Mouse (Mus musculus) fat pad, adult 2 months (tissue): ENCODE results near the gene Cdyl2.
A peak's percentile ranks its signal among the peaks of the same experiment; 100 is the strongest.

Experiments
- DNase-seq: peaks from one replicate; pipeline ENCODE4 v3.0.0-alpha.2; 2011; ENCODE audit warnings: low read depth, low spot score; ENCODE audit errors: extremely low read depth

Gene Cdyl2

DNA sequence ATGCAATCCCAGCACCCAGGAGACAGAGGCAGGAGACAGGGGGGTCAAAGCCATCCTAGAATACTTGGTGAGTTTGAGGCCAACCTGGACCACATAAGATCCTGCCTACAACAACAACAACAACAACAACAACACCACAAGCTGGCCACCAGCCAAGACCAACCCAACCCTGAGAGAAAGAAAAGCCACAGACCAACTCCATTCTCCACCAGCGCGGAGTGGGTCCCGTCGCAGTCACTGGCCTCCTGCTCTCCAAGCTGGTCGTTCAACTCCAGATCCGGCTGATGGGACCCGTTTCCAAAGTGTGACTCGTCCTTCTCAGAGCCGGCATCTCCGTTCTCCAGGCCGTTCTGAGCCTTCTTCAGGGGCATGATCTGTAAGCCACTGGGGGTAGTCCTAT, 109.2 kb downstream of the Cdyl2 start:
- DNase-seq: no peak

DNA sequence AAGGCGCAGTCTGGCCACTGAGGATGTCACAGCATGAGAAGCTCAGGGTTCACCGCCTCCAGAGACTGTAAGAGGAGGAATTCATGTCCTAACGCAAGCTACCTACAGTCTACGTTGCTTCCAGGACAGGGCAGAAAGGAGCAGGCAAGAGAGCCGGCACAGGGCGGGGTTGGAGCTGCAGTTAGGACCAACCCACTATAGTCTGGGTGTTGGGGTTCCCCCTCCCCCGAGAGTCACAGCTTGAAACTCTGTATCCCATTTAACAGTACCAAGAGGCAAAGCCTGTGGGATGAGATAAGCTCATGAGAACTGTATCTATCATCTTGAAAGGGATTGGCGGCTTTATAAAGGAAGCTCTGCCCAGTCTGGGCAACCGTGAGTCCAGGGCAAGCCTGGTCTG, 110.5 kb downstream of the Cdyl2 start:
- no peak for DNase-seq

DNA sequence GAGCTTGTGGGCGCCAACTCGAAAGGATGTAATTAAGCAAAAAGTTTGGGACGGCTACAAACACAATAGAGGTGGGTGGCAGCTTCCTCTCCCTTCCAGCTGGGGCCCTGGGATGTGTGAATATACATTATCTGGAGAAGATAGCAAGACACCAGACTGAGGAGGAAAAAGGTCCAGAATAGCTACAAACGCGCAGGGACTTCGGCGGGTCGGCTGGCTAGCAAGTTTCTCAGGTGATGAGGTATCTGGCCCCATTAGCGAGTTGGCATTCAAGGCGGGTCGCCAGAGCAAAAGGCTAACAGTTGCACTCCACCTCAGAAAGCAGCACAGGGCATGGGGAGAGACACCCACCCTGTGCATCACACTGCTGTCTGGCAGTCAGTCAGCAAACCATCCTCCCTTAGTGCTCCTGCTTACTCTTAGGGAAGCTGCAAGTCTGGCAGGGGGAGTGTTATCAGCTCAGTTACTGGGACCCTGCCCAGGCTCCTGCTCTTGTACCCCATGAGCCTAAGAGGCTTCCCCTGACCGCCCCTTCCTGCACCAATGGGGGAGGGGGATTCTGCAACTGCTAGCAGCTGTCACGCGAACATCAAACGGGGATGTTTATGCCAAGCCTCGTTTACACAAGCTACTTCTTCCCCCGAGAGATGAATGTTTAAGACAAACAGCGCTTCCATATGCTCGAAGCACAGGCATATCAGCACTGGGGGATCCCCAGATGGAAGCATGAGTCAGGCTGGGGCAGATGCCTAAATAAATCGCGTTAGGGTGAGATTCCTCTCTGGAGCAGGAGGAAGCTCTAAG, 111.4 kb downstream of the Cdyl2 start:
- no peak for DNase-seq

DNA sequence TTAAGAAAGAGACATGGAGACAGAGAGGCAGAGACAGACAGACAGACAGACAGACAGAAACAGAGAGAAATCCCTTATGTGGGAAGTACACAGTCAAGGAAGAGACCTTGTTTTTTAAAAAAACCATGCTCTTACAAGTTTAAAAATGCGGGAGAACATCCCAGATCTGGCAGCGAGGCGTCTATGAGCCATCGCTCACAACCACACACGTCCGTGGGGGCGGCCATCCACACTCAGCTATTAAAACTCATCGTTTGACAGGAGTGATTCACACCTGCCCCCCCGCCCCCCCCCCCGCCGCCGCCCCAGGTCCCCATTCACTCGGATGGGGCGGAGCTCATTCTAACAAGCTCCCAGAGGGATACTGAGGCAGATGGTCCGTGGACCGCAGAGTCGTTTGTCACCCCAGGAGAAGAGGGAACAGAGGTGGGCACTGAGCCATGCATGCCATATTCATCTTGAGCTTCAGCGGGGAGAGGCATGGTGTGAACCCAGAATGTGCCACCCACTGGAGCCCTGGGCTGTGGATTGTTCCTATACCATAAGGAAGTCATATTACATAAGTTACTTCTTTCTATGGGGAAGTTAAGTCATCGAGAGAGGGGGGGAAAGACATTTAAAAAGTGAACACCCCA, 113.0 kb downstream of the Cdyl2 start:
- no peak for DNase-seq

DNA sequence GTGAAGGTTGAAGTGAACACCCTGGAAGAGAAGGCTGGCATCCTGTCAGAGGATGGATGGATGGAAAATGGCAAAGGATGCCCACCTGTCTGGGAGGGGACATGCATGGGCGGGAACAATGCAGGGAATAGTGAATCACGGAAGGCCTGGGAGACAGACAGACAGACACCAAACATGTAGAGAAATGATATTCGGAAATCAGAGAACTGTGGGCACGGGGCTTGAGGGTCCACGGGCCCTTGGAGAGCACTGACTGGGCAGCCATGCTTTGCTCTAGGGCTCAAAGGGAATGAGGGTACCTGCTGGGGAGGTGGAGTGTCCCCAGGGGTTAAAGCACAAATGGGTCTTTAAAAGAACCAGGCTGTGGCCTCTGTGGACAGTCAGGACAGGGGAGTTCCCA, 113.6 kb downstream of the Cdyl2 start:
- no peak for DNase-seq

DNA sequence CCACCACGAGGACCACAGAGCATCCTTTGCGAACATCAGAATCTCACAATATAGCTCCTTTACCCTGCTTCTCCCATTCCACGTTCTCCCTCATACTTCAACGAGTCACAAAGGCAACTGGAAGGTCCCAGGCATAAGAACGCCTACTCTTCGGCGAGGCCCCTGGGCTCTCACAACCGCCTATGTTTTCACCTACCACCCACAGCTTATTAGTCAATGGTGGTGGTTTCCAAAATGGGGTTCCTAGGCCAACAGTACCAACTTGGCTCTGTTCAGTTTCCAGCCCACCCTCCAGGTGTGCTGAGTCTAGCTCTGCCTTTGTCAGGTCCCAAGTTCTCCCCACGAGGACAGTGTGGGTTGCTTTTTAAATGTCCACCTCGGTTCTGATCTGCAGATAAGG, 114.0 kb downstream of the Cdyl2 start:
- no peak for DNase-seq

DNA sequence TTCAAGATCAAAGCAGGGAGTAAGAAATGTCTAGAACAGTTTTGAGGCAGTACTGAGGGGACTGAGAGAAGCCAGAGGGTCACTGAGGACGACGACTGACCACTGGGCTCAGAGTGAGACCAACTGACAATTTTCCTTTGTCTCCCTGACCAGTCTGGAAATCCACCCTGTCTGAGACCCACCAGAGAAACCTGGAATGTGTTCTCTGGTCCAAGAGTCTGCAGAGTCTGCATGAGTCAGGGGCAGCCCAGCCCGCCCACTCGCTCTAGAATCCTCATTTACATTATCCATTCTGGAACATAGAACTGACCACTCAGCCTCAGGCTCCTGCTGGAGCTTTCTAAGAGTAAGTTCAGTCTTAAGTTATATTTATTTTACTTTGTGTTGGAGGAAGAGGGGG, 114.9 kb downstream of the Cdyl2 start:
- DNase-seq: no peak

DNA sequence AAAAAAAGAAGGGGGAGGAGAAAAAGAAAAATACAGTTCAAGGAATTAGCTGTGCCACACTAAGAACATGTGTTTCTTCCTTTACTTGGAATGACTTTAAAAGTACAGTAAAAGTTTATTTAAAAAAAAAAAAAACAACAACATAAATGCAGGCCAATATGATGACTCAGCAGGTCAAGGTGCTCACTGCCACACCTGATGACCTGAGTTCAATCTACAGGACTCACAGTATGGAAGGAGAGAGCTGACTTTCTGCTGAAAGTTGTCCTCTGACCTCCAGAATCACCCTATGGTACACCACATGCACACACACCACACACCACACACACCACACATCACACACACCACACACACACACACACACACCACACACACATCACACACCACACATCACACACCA, 116.4 kb downstream of the Cdyl2 start:
- no peak for DNase-seq

DNA sequence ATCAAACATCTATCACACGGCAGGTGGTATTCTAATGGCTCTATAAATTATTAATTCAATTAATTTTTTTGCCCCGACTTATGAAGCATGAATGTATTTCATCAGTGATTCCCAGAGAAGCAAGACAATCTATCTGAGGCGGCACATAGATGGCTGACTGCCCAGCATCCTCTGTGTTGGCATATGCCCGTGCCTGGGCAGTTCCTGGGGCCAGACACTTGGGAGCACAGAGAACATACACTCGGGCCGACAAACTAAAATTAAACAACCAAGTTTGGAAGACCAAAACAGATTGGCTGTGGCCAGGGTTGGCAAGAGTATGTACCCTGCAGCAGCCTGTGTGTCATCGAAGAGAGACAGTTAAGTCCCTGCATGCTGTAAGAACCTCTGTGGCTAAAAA, 117.9 kb downstream of the Cdyl2 start:
- no peak for DNase-seq

DNA sequence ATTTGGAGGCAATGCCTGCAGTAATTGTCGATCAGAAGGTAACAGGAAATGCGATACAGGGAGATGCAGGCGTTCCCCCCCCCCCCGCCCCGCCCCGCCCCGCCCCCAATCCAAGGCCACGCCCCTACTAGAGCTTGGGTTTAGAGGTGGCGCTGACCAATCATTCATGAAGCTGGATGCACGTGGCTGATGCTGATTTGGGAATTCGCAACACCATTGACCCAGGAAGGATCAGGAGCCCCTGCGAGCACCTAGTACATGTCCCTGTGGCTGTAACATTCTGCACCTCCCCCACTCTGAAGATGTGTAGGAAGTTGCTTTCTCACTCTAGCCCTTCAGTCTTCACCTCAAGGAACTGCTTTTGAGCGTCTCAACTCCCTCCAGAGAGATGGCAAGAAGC, 126.6 kb downstream of the Cdyl2 start:
- DNase-seq: no peak

DNA sequence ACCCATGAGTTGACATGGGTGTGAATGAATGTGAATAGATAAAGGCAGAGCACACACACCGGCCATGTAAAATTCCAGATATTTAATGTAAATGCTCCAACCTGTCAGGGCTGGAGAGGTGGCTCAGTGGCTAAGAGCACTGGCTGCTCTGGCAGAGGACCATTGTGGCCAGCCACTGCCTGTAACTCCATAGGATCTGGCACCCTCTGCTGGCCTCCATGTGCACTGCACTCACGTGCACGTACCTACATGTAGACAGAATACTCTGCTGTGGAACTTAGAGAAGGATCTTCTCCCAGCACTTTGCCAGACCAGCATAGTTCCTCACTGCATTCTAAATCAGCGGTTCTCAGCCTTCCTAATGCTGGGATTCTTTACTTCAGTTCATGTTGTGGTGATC, 130.0 kb downstream of the Cdyl2 start:
- DNase-seq: no peak

DNA sequence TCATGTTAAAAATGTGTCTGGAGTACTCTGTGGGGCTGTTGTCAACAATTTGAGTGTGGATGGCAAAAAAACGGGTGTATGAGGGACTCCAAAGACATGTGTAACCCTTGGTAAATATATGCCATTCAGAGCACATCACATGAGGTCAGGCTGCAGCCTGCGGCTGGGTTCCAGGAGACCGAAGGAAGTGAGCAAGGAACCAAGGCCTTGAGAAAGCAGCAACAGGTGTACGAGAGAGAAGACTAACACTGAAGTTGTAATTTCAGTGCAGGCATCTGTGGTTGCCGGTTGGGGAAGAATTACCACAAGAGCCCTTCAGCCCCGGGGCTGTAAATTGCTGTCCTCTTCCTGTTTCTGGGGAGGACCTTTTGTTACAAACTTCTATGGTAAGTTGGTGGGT, 133.1 kb downstream of the Cdyl2 start:
- no peak for DNase-seq

DNA sequence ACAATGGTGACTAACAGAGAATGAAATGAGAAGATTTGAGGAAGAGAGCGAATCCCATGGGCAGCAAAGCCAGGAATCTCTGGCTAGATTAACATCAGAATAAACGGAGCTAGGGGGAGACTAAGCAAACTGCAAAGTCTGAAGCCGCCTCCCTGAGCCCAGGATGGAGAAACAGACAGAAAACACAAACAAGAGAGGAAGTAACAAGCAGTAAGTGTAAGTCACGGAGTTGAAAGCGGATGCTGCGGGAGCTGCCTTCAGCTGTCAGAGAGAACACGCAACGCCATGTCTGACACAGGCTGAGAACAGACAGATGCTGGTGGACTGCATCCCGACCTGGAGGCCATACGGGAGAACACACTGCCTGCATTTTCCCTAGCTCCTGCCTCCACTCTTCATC, 141.6 kb downstream of the Cdyl2 start:
- no peak for DNase-seq

DNA sequence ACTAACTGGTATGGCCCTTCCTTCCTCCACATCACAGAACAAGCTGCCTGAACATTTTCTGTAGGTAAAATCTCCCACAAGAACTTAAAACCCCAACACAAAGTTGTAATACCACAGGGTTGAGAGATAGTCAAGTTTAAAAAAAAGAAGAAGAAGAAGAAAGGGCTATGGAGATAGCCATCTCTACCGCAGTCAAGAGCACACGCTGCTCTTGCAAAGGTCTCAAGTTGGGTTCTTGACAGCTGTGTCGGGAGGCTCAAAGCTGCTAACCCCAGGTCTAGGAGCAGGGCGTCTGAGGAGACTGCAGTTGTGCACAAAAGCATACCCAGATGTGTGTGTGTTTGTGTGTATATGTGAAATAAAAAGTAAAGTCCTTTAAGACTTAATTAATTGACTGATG, 142.2 kb downstream of the Cdyl2 start:
- DNase-seq: no peak

DNA sequence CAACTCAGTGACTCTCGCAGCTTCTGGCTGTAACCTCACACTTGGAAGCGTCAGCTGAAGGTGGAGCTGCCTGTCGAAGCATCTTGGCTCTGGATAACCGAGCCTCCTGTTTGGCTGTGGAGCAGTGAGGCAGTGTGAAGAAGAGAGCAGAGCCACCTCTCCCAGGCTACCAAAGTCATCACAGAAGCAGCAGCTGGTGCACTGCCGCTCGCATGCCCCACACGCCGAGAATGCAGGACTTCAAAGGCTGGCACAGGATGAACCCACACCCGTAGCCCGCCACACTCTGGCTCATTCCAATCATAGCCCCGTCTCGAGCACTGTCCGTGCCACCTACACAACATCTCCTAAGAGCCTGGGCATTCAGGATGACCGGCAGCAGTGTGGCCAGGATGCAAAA, 142.7 kb downstream of the Cdyl2 start:
- no peak for DNase-seq

DNA sequence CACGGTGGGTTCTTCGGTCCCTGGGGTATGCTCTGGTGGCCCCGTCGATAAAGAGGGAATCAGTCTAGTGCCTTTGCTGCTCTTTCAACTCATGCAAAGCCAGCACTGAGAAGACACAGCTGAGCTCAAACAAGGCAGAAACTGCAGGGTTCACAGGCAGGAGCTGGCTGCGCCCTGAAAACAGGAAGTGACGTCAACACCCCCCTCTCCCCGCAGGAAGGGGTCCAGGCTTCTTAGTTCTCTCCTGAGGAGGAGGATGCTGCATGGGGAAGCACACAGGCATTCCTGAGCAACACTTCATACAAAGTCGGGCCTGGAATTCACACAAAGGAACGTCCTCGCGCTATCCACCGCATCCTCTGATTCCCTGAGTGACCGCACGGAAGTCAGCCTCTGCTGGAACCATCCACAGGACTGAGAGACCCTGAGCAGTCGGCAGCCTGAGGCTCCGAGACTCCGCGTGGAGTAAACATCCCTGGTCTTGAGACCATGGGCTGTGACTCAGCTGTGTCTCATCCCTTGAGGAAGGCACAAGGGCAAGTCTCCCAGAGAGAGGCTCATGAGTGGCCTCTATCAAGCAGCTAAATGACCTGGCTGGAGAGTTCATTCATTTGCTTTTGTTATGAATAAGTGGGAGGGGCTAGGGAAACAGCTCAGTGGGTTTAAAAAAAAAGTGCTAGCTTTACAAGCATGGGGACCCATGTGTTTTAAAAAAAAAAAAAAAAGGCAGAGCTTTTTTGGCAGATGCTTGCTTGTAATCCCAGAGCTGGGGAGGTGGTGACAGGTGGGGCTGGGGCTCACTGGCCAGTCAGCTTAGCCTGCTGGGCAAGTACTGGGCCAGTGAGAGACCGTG, 144.9 kb downstream of the Cdyl2 start:
- DNase-seq: no peak

DNA sequence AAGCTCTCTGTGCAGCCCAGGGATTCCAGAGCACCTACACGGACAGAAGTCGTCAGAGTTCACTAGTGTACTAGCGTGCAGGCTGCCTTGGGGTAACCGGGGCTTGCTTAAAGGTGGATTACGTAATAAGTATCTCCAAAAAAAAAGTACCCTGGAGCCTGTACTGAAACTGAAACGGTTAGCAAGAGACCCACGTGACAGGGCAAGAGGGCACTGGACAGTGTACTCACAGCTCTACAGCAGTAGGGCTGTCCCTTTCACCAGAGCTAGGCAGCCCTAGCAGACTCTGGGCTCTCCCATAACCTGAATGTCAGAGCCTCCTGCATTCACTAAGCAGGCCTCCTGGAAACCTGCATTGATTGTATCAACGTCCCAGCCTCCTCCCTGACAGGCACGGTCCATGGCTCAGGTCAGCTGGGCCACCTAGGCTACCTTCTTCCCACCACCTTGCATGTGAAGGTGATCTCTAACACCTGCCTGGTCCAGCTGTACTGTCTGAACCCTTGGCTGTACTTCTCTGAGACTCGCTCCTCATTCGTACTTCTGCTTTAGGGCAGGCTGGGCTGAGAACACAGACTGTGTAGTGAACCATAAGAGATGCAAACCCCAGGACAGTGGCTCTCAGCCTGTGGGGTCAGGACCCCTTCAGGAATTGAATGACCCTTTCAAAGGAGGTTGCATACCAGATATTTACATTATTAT, 151.3 kb downstream of the Cdyl2 start:
- no peak for DNase-seq

DNA sequence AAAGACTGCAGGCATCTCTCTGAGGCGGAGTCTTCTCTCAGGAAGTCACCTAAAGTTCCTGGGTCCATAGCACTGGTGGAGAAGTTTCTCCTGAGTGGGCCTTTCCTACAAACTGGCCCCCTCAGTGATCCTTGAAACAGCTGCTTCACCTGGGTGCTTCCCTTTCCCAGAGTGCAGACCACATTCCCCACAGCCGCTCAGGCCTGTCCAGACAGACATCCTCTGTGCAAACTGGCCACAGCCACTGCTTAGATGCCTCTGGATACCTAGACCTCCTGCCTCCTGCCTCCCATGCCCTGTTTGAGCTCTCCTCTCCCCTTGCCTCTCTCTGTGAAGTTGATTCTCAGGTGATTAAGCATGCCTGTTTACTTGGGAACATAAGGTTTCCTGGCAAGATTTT, 156.1 kb downstream of the Cdyl2 start:
- no peak for DNase-seq

DNA sequence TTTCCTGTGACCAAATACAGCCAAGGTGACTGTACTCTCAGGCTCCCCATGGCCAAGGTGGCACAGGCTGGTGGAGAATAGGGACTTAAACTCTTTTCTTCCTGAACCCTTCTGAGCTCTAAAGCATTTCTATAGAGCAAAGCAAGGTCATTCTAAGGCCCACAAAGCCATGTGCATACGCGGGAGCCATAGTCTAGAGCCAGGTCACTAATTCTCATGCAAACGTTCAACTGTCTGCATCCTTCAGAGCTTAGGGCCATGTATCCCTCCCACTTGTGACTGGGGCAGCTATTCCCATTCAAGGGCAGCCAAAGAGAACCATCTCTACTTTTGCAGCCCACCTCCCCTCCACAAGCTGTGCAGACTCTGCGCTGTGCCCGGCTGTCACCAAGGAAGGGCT, 159.7 kb downstream of the Cdyl2 start:
- no peak for DNase-seq

DNA sequence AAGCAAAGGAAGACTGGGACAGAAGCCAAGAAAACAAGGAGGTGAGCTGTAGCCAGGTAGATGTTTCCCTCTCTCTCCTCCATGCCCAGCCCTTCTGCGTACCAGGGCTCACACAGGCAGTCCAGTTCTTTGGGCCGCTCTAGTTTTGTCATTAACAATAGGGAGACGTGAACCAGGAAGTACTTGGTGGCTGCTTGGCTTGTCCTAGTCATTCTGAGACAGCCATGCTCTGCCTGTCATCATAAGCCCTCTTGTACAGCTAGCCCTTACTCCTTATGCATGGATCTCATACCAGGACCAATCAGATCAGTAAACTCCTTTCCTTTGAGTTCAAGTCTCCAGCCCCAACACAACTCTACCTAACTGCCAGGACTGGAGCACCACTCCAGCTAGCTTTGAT, 180.0 kb downstream of the Cdyl2 start:
- DNase-seq: no peak

DNA sequence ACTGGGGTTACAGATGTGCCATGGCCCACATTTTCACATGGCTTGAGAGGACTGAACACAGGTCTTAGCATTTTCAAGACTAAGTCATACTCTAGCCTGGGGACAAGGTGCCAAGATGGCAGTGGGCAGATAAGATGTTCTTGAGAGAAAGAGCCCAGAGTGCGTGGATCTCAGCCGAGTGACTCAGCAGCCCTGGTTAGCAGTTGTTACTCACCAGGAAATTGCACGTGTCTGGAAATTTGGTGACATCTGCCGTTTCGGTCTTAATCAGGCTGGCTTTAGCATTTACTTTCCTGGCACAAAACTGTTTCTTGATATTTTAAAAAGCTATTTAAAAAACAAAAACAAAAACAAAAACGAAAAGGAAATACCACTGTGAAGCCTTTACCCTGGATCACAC, 180.5 kb downstream of the Cdyl2 start:
- peak; percentile 36 for DNase-seq
